Mouse (Mus musculus): ENCODE measurements around the gene Aknad1. TPM values are rescaled to one million over a fixed set of nuclear protein-coding genes. Genes with fewer than 3 reads are reported as not detected.

Gene Aknad1
- polyA plus RNA-seq, 1 experiment, result not detected

GRCm38 (mm10) chr3:108781884-108782270 lies 42.4 kb downstream of the Aknad1 start:
- no peak for TF ChIP-seq CTCF (IDR thresholded peaks at IDR 0.05; ENCODE audit: extremely low read depth, insufficient read length, insufficient replicate concordance, low read depth, low read length)
- no peaks in the 10 kb centered on the region for H3K27me3 ChIP-seq (ENCODE audit: control insufficient read depth, insufficient read depth, low read length)
- H3K27ac ChIP-seq (ENCODE audit: insufficient read depth, low read depth, low read length), result no peak overlapping the region
- H3K4me3 ChIP-seq (ENCODE audit: low read depth, low read length), result no peak overlapping the region
- H3K36me3 ChIP-seq (ENCODE audit: control insufficient read depth, insufficient read depth, low read length), result no peaks in the 10 kb centered on the region
- 80% methylated on average over 5 of the region's 5 CpGs for WGBS
- H3K4me1 ChIP-seq (ENCODE audit: control insufficient read depth, insufficient read depth, insufficient read length, low read length), result no peaks in the 10 kb centered on the region

- Histone ChIP-seq H3K4me1 (ENCODE audit: control insufficient read depth, insufficient read depth, insufficient read length, low read length) (no peaks in the 10 kb centered on the region), H3K4me3 (ENCODE audit: low read depth, low read length) (no peak overlapping the region), H3K27ac (ENCODE audit: insufficient read depth, low read depth, low read length) (no peak overlapping the region), H3K36me3 (ENCODE audit: control insufficient read depth, insufficient read depth, low read length) (no peaks in the 10 kb centered on the region), H3K27me3 (ENCODE audit: control insufficient read depth, insufficient read depth, low read length) (no peaks in the 10 kb centered on the region)
- WGBS, result 39% methylated on average over 6 of the region's 6 CpGs
- no peak for TF ChIP-seq CTCF (IDR thresholded peaks at IDR 0.05; ENCODE audit: extremely low read depth, insufficient read length, insufficient replicate concordance, low read depth, low read length)
- TF ChIP-seq POLR2A (IDR thresholded peaks at IDR 0.05; ENCODE audit: low read depth, low read length), result no peak
Measured at GRCm38 (mm10) chr3:108782364-108782895, 43.0 kb downstream of the Aknad1 start.

- Histone ChIP-seq H3K4me1 (ENCODE audit: control insufficient read depth, insufficient read depth, insufficient read length, low read length) (peaks cover 6% of the 10 kb centered on the region), H3K27me3 (ENCODE audit: control insufficient read depth, insufficient read depth, low read length) (no peaks in the 10 kb centered on the region), H3K36me3 (ENCODE audit: control insufficient read depth, insufficient read depth, low read length) (peaks cover 3% of the 10 kb centered on the region; the same call in 1 of the 2 replicates), H3K4me3 (ENCODE audit: low read depth, low read length) (no peak overlapping the region), H3K27ac (ENCODE audit: insufficient read depth, low read depth, low read length) (no peak overlapping the region)
- 90% methylated on average over 6 of the region's 6 CpGs for WGBS
- TF ChIP-seq POLR2A (IDR thresholded peaks at IDR 0.05; ENCODE audit: low read depth, low read length) (no peak), CTCF (IDR thresholded peaks at IDR 0.05; ENCODE audit: extremely low read depth, insufficient read length, insufficient replicate concordance, low read depth, low read length) (no peak)
Measured at GRCm38 (mm10) chr3:108786520-108786919, 47.1 kb downstream of the Aknad1 start.

- Histone ChIP-seq H3K4me3 (ENCODE audit: low read depth, low read length) (no peak overlapping the region), H3K4me1 (ENCODE audit: control insufficient read depth, insufficient read depth, insufficient read length, low read length) (peaks cover 6% of the 10 kb centered on the region), H3K27me3 (ENCODE audit: control insufficient read depth, insufficient read depth, low read length) (no peaks in the 10 kb centered on the region), H3K36me3 (ENCODE audit: control insufficient read depth, insufficient read depth, low read length) (peaks cover 8% of the 10 kb centered on the region), H3K27ac (ENCODE audit: insufficient read depth, low read depth, low read length) (no peak overlapping the region; the same call in 1 of the 2 replicates)
- no peak for TF ChIP-seq POLR2A (IDR thresholded peaks at IDR 0.05; ENCODE audit: low read depth, low read length)
- no peak for TF ChIP-seq CTCF (IDR thresholded peaks at IDR 0.05; ENCODE audit: extremely low read depth, insufficient read length, insufficient replicate concordance, low read depth, low read length)
- WGBS, result 19% methylated on average over 12 of the region's 12 CpGs
Measured at GRCm38 (mm10) chr3:108787754-108788454, 48.4 kb downstream of the Aknad1 start.

GRCm38 (mm10) chr3:108788455-108788794 lies 49.0 kb downstream of the Aknad1 start:
- H3K36me3 ChIP-seq (ENCODE audit: control insufficient read depth, insufficient read depth, low read length), result peaks cover 8% of the 10 kb centered on the region
- 31% methylated on average over 4 of the region's 4 CpGs for WGBS
- H3K4me1 ChIP-seq (ENCODE audit: control insufficient read depth, insufficient read depth, insufficient read length, low read length), result peaks cover 6% of the 10 kb centered on the region
- H3K27me3 ChIP-seq (ENCODE audit: control insufficient read depth, insufficient read depth, low read length), result no peaks in the 10 kb centered on the region
- H3K27ac ChIP-seq (ENCODE audit: insufficient read depth, low read depth, low read length), result no peak overlapping the region
- no peak overlapping the region for H3K4me3 ChIP-seq (ENCODE audit: low read depth, low read length)
- TF ChIP-seq CTCF (IDR thresholded peaks at IDR 0.05; ENCODE audit: extremely low read depth, insufficient read length, insufficient replicate concordance, low read depth, low read length) (no peak), POLR2A (IDR thresholded peaks at IDR 0.05; ENCODE audit: low read depth, low read length) (no peak)

- WGBS, result 91% methylated on average over 5 of the region's 5 CpGs
- Histone ChIP-seq H3K36me3 (ENCODE audit: control insufficient read depth, insufficient read depth, low read length) (peaks cover 15% of the 10 kb centered on the region), H3K27me3 (ENCODE audit: control insufficient read depth, insufficient read depth, low read length) (no peaks in the 10 kb centered on the region), H3K4me3 (ENCODE audit: low read depth, low read length) (no peak overlapping the region), H3K4me1 (ENCODE audit: control insufficient read depth, insufficient read depth, insufficient read length, low read length) (peaks cover 6% of the 10 kb centered on the region), H3K27ac (ENCODE audit: insufficient read depth, low read depth, low read length) (no peak overlapping the region)
- TF ChIP-seq POLR2A (IDR thresholded peaks at IDR 0.05; ENCODE audit: low read depth, low read length) (no peak), CTCF (IDR thresholded peaks at IDR 0.05; ENCODE audit: extremely low read depth, insufficient read length, insufficient replicate concordance, low read depth, low read length) (no peak)
Measured at GRCm38 (mm10) chr3:108789299-108789698, 49.8 kb downstream of the Aknad1 start.

GRCm38 (mm10) chr3:108790499-108790898 lies 51.0 kb downstream of the Aknad1 start:
- TF ChIP-seq CTCF (IDR thresholded peaks at IDR 0.05; ENCODE audit: extremely low read depth, insufficient read length, insufficient replicate concordance, low read depth, low read length) (no peak), POLR2A (IDR thresholded peaks at IDR 0.05; ENCODE audit: low read depth, low read length) (no peak)
- Histone ChIP-seq H3K36me3 (ENCODE audit: control insufficient read depth, insufficient read depth, low read length) (peaks cover 24% of the 10 kb centered on the region), H3K27me3 (ENCODE audit: control insufficient read depth, insufficient read depth, low read length) (no peaks in the 10 kb centered on the region), H3K4me1 (ENCODE audit: control insufficient read depth, insufficient read depth, insufficient read length, low read length) (peaks cover 6% of the 10 kb centered on the region), H3K4me3 (ENCODE audit: low read depth, low read length) (no peak overlapping the region), H3K27ac (ENCODE audit: insufficient read depth, low read depth, low read length) (no peak overlapping the region)
- WGBS, result 84% methylated on average over 3 of the region's 3 CpGs
